Mouse (Mus musculus) forebrain, embryonic 14.5 days (tissue): ENCODE results near the gene Ap1s2. TPM values are rescaled to one million over a fixed set of nuclear protein-coding genes. Genes with fewer than 3 reads are reported as not detected.

Experiments
- ATAC-seq: fragments of 200-750 bp; cut with Nextera tagmentation; 2 replicates; pipeline ENCODE4 v1.8.0; 2017; ENCODE audit warnings: mild to moderate bottlenecking, moderate library complexity
- DNase-seq: peaks from one replicate; pipeline ENCODE4 v3.0.0-alpha.2; 2015; ENCODE audit warnings: low spot score
- H3K27ac ChIP-seq: fragments of 300-500 bp; sonication (generic); 2 replicates; pipeline ENCODE4 v1.5.1; 2014; ENCODE audit warnings: low read depth, mild to moderate bottlenecking, control low read depth, low read length, moderate library complexity
- H3K27me3 ChIP-seq: fragments of 300-500 bp; sonication (generic); replicated peaks from 2 replicates; pipeline ENCODE4 v1.6.1; 2014; ENCODE audit warnings: low read length, control low read depth, mixed read lengths; ENCODE audit not compliant: control insufficient read depth, insufficient read depth
- H3K36me3 ChIP-seq: fragments of 300-500 bp; sonication (generic); 2 replicates; pipeline ENCODE4 v1.6.1; 2014; ENCODE audit warnings: low read length, control low read depth; ENCODE audit not compliant: control insufficient read depth, insufficient read depth
- H3K4me1 ChIP-seq: fragments of 300-500 bp; sonication (generic); 2 replicates; pipeline ENCODE4 v1.6.1; 2014; ENCODE audit warnings: antibody characterized with exemption, low read length, control low read depth; ENCODE audit not compliant: control insufficient read depth, insufficient read depth
- H3K4me2 ChIP-seq: fragments of 300-500 bp; sonication (generic); 2 replicates; pipeline ENCODE4 v1.6.1; 2014; ENCODE audit warnings: mild to moderate bottlenecking, control low read depth, low read length
- H3K4me3 ChIP-seq: fragments of 300-500 bp; sonication (generic); 2 replicates; pipeline ENCODE4 v1.5.1; 2014; ENCODE audit warnings: low read depth, low read length, control low read depth
- H3K9ac ChIP-seq: fragments of 300-500 bp; sonication (generic); 2 replicates; pipeline ENCODE4 v1.6.1; 2014; ENCODE audit warnings: mild to moderate bottlenecking, low read length, control low read depth, moderate library complexity
- H3K9me3 ChIP-seq: fragments of 300-500 bp; sonication (generic); replicated peaks from 2 replicates; pipeline ENCODE4 v1.6.1; 2016; ENCODE audit warnings: low read length, control low read depth, mixed read lengths; ENCODE audit not compliant: control insufficient read depth
- WGBS: fragments of 180-500 bp; shearing (Covaris S2); extraction: QIAGEN DNeasy Blood & Tissue Kit; methylation state at CpG from one replicate; pipeline ENCODE4 v1.1.7; 2014; 5-methylcytosine and 5-hydroxymethylcytosine counted together
- polyA plus RNA-seq: library from polyadenylated mRNA; unstranded; fragments of >200 nt; fragmentation: Nextera tagmentation; extraction: Ambion mirVana; gene quantifications from 2 replicates; pipeline ENCODE4 v1.2.1, GENCODE M21; 2014

Gene Ap1s2
- polyA plus RNA-seq, 1 experiment from 2014 or later: 113 TPM

DNA sequence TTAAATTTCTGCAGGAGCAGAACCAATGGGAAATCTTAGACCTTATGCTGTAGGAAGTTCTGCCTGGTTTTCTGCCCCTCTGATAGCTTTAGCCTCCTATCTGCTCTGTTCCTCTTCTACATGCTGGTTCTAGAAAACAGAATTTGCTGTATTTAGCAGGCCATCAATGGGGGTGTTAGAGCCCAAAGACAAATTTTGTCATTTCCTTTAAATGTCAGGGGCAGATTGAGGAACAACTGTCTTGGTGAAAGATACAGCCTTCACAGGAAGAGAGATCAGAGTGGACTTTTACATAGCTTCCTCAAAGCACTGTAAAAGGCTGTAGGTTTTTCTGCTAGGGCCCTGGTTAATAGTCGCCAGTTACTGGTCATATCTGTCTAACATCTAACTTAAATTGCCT, 11.5 kb upstream of the Ap1s2 start:
- Histone ChIP-seq H3K27ac (no peak overlapping the region), H3K36me3 (no peaks in the 10 kb centered on the region), H3K27me3 (no peaks in the 10 kb centered on the region), H3K9ac (no peak overlapping the region), H3K4me1 (no peaks in the 10 kb centered on the region), H3K9me3 (no peaks in the 10 kb centered on the region), H3K4me3 (no peak overlapping the region), H3K4me2 (no peak overlapping the region)
- DNase-seq: no peak
- no peak for ATAC-seq
- 85% methylated on average over 1 of the region's 1 CpGs for WGBS

DNA sequence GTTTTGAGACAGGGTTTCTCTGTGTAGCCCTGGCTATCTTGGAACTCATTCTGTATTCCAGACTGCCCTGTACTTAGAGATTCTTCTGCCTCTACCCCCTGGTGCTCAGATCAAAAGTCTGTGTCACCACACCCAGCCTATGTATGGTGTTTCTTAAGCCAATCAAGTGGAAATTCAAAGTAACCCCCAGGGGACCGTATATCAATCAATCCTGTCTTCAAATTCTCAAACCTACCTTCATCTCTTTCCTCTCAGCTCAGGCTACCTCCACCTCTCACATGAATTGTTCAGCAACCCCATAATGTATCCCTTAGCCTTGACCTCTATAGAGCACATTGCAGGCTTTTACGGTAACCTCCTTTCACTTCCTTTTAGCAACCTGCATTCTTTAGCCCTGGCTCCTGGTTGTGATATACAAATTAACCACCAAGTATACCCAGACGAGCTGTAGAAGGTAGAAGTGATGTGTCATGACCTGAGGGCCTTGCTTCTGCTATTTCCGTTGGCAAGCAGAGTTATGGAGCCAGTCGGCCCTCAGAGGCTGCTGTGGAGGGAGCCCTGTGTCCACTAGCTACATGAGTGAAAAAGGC, 9.3 kb upstream of the Ap1s2 start:
- WGBS: 73% methylated on average over 5 of the region's 5 CpGs

DNA sequence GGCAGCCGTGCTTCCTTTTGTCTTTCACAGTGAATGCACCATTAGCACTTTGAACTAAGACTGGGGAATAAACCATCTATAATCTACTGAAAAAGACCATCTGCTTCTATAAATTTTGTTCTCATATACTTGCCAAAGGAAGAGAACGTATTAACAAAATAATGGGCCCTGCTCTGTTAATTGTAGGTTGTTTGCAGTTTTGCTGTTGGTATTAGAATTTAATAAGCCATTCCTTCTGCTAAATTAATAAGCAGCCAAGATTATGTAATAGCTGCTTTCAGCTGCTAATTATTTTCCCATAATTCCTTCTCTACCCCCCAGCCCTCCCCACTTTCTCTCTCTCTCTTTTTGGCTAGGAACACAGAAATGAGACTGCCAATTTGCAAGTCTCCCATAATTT, 2.0 kb upstream of the Ap1s2 start:
- Histone ChIP-seq H3K4me3 (no peak overlapping the region), H3K4me2 (no peak overlapping the region), H3K27ac (no peak overlapping the region), H3K9me3 (no peaks in the 10 kb centered on the region), H3K27me3 (no peaks in the 10 kb centered on the region), H3K4me1 (no peaks in the 10 kb centered on the region), H3K9ac (no peak overlapping the region), H3K36me3 (no peaks in the 10 kb centered on the region)
- DNase-seq: peak; percentile 60
- 66% methylated on average over 2 of the region's 2 CpGs for WGBS
- no peak for ATAC-seq

More for the DNA sequence above, 9.3 kb upstream of the Ap1s2 start:
- Histone ChIP-seq H3K27ac (no peak overlapping the region), H3K4me1 (no peaks in the 10 kb centered on the region), H3K9me3 (no peaks in the 10 kb centered on the region), H3K4me2 (no peak overlapping the region), H3K36me3 (no peaks in the 10 kb centered on the region), H3K4me3 (no peak overlapping the region), H3K9ac (no peak overlapping the region), H3K27me3 (no peaks in the 10 kb centered on the region)
- ATAC-seq (no peak), DNase-seq (no peak)

DNA sequence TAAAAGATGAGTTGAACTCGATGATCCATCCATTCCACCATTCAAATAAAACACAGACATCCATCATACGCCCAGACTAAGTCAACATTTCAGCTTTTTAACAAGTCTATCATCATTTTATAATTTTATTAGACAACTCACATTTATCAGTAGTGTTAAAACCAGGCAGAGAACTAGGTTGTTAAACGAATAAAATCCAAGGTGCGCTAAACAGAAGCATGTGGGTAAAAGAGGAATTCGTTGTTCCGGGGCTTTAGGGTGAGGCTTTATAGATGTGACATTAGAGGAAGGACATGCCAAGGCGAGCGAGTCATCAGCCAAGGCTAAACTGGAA, 847 bp upstream of the Ap1s2 start:
- ATAC-seq (no peak), DNase-seq (no peak)
- Histone ChIP-seq H3K36me3 (no peaks in the 10 kb centered on the region), H3K9ac (peak overlapping the region; percentile 68), H3K27ac (peak overlapping the region; percentile 84; the same call in 1 of the 2 replicates), H3K4me3 (peak overlapping the region; percentile 60), H3K4me1 (no peaks in the 10 kb centered on the region), H3K27me3 (no peaks in the 10 kb centered on the region), H3K9me3 (no peaks in the 10 kb centered on the region), H3K4me2 (peak overlapping the region; percentile 48)
- 34% methylated on average over 8 of the region's 8 CpGs for WGBS

DNA sequence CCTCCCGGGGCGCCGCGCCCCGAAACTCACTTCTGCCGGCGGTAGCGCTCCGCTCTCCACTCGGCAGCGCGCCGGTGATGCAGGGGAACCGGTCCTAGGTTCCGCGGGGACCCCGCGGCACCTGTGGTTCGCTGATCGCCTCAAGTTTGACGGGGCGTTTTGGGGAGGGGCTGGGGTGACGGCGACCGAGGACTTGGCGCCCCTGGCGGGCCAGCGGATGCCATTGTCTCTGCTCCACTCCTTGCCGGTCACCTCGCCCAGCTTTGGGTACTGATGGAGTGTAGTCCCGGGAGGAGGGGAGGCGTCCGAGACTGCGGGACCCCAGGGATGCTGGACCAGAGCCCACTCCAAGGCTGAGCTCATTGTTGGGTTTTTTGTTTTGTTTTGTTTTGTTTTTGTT, 564 bp downstream of the Ap1s2 start:
- Histone ChIP-seq H3K4me3 (peak overlapping the region; percentile 60), H3K4me1 (no peaks in the 10 kb centered on the region), H3K27me3 (no peaks in the 10 kb centered on the region), H3K9ac (peak overlapping the region; percentile 68), H3K27ac (peak overlapping the region; percentile 87), H3K4me2 (peak overlapping the region; percentile 51), H3K9me3 (no peaks in the 10 kb centered on the region), H3K36me3 (no peaks in the 10 kb centered on the region)
- 38% methylated on average over 24 of the region's 34 CpGs for WGBS
- peak; percentile 51 for ATAC-seq
- DNase-seq: peak; percentile 48

DNA sequence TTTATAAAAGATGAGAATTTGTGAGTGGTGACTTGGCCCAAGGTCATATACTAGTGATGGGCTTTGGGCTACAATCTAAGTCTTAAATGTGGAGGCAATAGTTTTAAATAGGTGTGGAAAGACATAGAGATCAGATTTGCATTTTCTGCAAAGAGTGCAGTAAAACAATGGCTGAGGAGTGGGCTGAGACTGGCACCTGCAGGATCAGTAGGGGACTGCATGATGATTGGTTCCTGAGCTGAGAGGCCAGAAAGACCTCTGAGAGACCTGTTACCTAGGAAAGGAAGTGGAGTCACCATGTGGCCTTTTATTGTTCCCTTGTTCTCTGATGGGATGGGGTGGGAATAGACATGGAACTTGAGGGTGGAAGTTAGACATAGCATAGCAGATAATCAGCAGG, 4.0 kb downstream of the Ap1s2 start:
- ATAC-seq (no peak), DNase-seq (peak; percentile 20)
- H3K9ac ChIP-seq: no peak overlapping the region
- H3K27ac ChIP-seq: no peak overlapping the region
- H3K36me3 ChIP-seq: peaks cover 8% of the 10 kb centered on the region; the same call in 1 of the 2 replicates
- no peaks in the 10 kb centered on the region for H3K4me1 ChIP-seq
- H3K4me3 ChIP-seq: no peak overlapping the region
- H3K9me3 ChIP-seq: no peaks in the 10 kb centered on the region
- no peaks in the 10 kb centered on the region for H3K27me3 ChIP-seq
- no peak overlapping the region for H3K4me2 ChIP-seq

DNA sequence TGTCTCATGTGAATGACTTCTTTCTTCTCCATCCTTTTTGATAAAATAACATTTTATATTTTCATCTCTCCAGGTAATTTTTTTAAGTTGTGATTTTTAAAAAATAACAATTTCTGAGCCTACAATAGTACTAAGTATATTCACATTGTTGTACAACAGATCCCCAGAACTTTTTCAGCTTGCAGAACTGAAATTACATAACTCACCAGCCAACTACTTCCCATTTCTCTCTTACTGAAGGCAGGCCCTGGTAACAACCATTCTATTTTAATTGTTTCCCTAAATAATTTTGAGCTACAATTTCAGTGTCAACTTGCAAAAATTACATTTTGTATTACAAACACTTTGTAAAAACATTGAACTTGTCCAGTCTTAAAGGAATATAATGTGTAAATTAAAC, 20.7 kb downstream of the Ap1s2 start:
- Histone ChIP-seq H3K4me1 (no peaks in the 10 kb centered on the region), H3K9ac (no peak overlapping the region), H3K27me3 (no peaks in the 10 kb centered on the region), H3K36me3 (no peaks in the 10 kb centered on the region), H3K9me3 (no peaks in the 10 kb centered on the region), H3K4me3 (no peak overlapping the region), H3K4me2 (no peak overlapping the region), H3K27ac (no peak overlapping the region)
- DNase-seq (no peak), ATAC-seq (no peak)

DNA sequence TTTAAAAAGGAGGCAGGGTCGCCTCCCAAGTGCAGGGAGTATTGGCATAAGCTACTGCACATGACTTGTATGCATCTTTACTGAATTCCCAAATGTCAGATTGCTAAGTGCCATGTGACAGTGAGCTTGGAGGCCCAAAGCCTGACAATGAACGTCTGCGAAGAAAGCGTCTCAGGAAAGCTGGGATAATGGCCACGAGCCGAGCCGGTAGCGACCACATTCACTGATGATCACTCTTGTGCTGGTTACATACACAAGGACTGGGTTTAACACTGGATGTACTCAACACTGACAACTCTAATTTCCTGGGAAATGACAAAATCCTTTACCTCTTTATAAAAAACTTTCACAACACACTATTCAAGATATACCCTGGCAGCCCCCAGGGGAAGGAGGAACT, 25.9 kb downstream of the Ap1s2 start:
- no peak for DNase-seq
- ATAC-seq: no peak
- no peaks in the 10 kb centered on the region for H3K4me1 ChIP-seq
- WGBS: 88% methylated on average over 8 of the region's 8 CpGs
- no peak overlapping the region for H3K4me3 ChIP-seq
- H3K27ac ChIP-seq: no peak overlapping the region
- no peaks in the 10 kb centered on the region for H3K27me3 ChIP-seq
- 0 out of 2 replicates have a peak, but pooled peaks cover 6% of the 10 kb centered on the region for H3K36me3 ChIP-seq
- no peaks in the 10 kb centered on the region for H3K9me3 ChIP-seq
- no peak overlapping the region for H3K4me2 ChIP-seq
- H3K9ac ChIP-seq: no peak overlapping the region

DNA sequence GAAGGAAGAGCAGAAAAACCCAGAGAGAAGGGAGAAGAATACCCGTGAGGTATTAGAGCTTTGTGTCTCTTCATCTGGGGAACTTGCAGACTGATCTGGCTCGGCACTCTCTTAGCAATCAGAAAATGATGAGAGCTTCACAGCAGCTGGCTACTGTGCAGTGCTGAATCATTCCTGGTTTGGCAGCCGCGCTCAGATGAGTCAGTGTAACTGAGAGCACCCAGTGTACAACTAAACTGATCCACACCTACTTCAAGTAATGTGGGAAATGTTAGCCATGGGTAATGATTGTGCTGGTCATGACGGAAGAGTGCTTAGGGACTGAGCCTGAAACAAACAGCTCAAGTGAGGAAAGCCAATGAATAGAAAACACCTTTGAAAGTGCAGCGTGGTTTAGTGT, 29.8 kb downstream of the Ap1s2 start:
- 83% methylated on average over 6 of the region's 6 CpGs for whole genome bisulfite sequencing
- H3K36me3 ChIP-seq: peaks cover 20% of the 10 kb centered on the region; the same call in 1 of the 2 replicates
- H3K9ac ChIP-seq: no peak overlapping the region
- H3K4me3 ChIP-seq: no peak overlapping the region
- H3K27ac ChIP-seq: no peak overlapping the region
- H3K9me3 ChIP-seq: no peaks in the 10 kb centered on the region
- DNase-seq (no peak), ATAC-seq (no peak)
- no peaks in the 10 kb centered on the region for H3K4me1 ChIP-seq
- no peaks in the 10 kb centered on the region for H3K27me3 ChIP-seq
- no peak overlapping the region for H3K4me2 ChIP-seq
